Mouse (Mus musculus) liver, embryonic 15.5 days (tissue): ENCODE measurements around the gene Gm20388. TPM values are rescaled to one million over a fixed set of nuclear protein-coding genes. Genes with fewer than 3 reads are reported as not detected.

ENCODE experiments used
- ATAC-seq: fragments of 200-750 bp; cut with Nextera tagmentation; 2 replicates; pipeline ENCODE4 v1.8.0; 2017; ENCODE audit warnings: moderate number of reproducible peaks, mild to moderate bottlenecking, moderate library complexity; ENCODE audit not compliant: insufficient read depth
- H3K27ac ChIP-seq: fragments of 300-500 bp; sonication (generic); replicated peaks from 2 replicates; pipeline ENCODE4 v1.5.1; 2015; ENCODE audit warnings: mild to moderate bottlenecking, inconsistent platforms
- H3K27me3 ChIP-seq: fragments of 300-500 bp; sonication (generic); 2 replicates; pipeline ENCODE4 v1.6.1; 2015; ENCODE audit warnings: mild to moderate bottlenecking, inconsistent platforms
- H3K36me3 ChIP-seq: fragments of 300-500 bp; sonication (generic); replicated peaks from 2 replicates; pipeline ENCODE4 v1.6.1; 2015; ENCODE audit warnings: moderate library complexity, mild to moderate bottlenecking, inconsistent platforms
- H3K4me1 ChIP-seq: fragments of 300-500 bp; sonication (generic); replicated peaks from 2 replicates; pipeline ENCODE4 v1.6.1; 2015; ENCODE audit warnings: inconsistent platforms
- H3K4me2 ChIP-seq: fragments of 300-500 bp; sonication (generic); 2 replicates; pipeline ENCODE4 v1.6.1; 2015; ENCODE audit warnings: moderate library complexity, mild to moderate bottlenecking, inconsistent platforms
- H3K4me3 ChIP-seq: fragments of 300-500 bp; sonication (generic); replicated peaks from 2 replicates; pipeline ENCODE4 v1.5.1; 2015; ENCODE audit warnings: mild to moderate bottlenecking, inconsistent platforms
- H3K9ac ChIP-seq: fragments of 300-500 bp; sonication (generic); 2 replicates; pipeline ENCODE4 v1.6.1; 2015; ENCODE audit warnings: moderate library complexity, mild to moderate bottlenecking, inconsistent platforms
- H3K9me3 ChIP-seq: fragments of 300-500 bp; sonication (generic); replicated peaks from 2 replicates; pipeline ENCODE4 v1.6.1; 2016; ENCODE audit warnings: inconsistent platforms
- WGBS: fragments of 180-500 bp; shearing (Covaris S2); methylation state at CpG from one replicate; pipeline ENCODE4 v1.1.7; 2015; ENCODE audit warnings: mixed read lengths; ENCODE audit not compliant: insufficient replicate concordance; 5-methylcytosine and 5-hydroxymethylcytosine counted together
- polyA plus RNA-seq: library from polyadenylated mRNA; unstranded; fragments of >200 nt; fragmentation: Nextera tagmentation; extraction: Ambion mirVana; gene quantifications from 2 replicates; pipeline ENCODE4 v1.2.1, GENCODE M21; 2015

Gene Gm20388
- polyA plus RNA-seq, 1 experiment from 2014 or later, result not detected

GRCm38 (mm10) chr8:121107668-121108656 lies 1197.3 kb downstream of the Gm20388 start, which contains the start of gene Mthfsd:
Gene Mthfsd (minus strand): TSS chr8:121108392.
- peaks cover 21% of the 10 kb centered on the region; the same call in 1 of the 2 replicates for H3K36me3 ChIP-seq
- peak within 1 kb of the TSS; percentile 71 for H3K9ac ChIP-seq
- 1% methylated on average over 75 of the region's 75 CpGs for WGBS
- peak; percentile 91 for ATAC-seq
- H3K4me3 ChIP-seq, result peak within 1 kb of the TSS; percentile 82
- no peaks in the 10 kb centered on the region for H3K9me3 ChIP-seq
- peak within 1 kb of the TSS; percentile 86 for H3K4me2 ChIP-seq
- peaks cover 23% of the 10 kb centered on the region for H3K4me1 ChIP-seq
- peaks cover 21% of the 10 kb centered on the region for H3K27me3 ChIP-seq
- H3K27ac ChIP-seq, result peak within 1 kb of the TSS; percentile 61

DNA sequence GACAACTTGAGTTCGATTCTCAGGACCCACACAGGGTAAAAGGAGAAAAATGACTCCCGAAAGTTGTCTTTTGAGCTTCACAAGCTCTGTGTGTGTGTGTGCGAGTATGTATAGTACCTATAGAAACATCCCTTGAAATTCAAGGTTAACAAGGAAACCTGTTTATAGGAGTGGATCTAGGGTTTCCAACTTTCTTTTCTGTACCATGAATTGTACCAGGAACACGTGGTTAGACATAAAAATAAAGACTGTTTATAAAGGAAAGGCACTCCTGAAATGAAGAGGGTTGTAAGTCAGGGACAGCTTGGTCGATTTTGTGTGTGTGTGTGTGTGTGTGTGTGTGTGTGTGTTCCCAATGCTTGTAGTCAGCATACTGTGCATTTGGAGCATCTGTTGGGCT lies 1198.0 kb downstream of the Gm20388 start:
- Histone ChIP-seq H3K27me3 (peaks cover 28% of the 10 kb centered on the region), H3K9me3 (no peaks in the 10 kb centered on the region), H3K4me2 (peak overlapping the region; percentile 86), H3K9ac (peak overlapping the region; percentile 71), H3K27ac (no peak overlapping the region), H3K4me1 (peaks cover 25% of the 10 kb centered on the region), H3K4me3 (peak overlapping the region; percentile 82), H3K36me3 (peaks cover 14% of the 10 kb centered on the region; the same call in 1 of the 2 replicates)
- ATAC-seq, result no peak
- WGBS, result 6% methylated on average over 5 of the region's 5 CpGs

- peaks cover 55% of the 10 kb centered on the region for H3K27me3 ChIP-seq
- WGBS, result 18% methylated on average over 7 of the region's 7 CpGs
- no peak overlapping the region for H3K9ac ChIP-seq
- H3K4me2 ChIP-seq, result no peak overlapping the region
- no peaks in the 10 kb centered on the region for H3K9me3 ChIP-seq
- H3K36me3 ChIP-seq, result no peaks in the 10 kb centered on the region
- ATAC-seq, result no peak
- no peak overlapping the region for H3K4me3 ChIP-seq
- no peak overlapping the region for H3K27ac ChIP-seq
- peaks cover 26% of the 10 kb centered on the region for H3K4me1 ChIP-seq
Observed at GRCm38 (mm10) chr8:121111145-121111907, 1200.7 kb downstream of the Gm20388 start.

DNA sequence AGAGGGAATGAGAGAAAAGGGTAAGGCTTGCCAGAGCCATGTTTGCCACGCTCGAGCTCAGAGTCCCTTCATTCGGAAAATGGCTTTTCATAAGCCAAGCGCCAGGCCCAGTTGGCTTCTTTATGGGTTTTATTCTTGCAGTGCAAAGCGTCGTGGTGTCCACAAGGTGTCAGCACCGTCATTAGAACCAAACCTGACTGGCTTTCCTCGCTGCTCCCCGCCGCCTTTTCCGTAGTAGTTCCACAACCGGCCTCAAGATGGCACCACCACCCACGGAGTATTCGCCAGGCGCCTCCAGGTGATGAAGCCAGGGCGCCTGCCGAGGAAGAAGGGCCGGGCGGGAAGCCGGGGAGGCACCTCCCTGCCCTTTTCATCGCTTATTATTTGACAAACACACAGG lies 1202.6 kb downstream of the Gm20388 start:
- no peak overlapping the region for H3K27ac ChIP-seq
- H3K4me2 ChIP-seq, result no peak overlapping the region; the same call in 1 of the 2 replicates
- H3K4me1 ChIP-seq, result peaks cover 16% of the 10 kb centered on the region
- H3K9ac ChIP-seq, result no peak overlapping the region
- H3K9me3 ChIP-seq, result no peaks in the 10 kb centered on the region
- ATAC-seq, result peak; percentile 31; the same call in 1 of the 2 replicates
- H3K4me3 ChIP-seq, result no peak overlapping the region
- H3K27me3 ChIP-seq, result peaks cover 74% of the 10 kb centered on the region
- under 1% methylated on average over 21 of the region's 21 CpGs for WGBS
- H3K36me3 ChIP-seq, result no peaks in the 10 kb centered on the region

GRCm38 (mm10) chr8:121115136-121115535 lies 1204.5 kb downstream of the Gm20388 start:
- no peaks in the 10 kb centered on the region for H3K36me3 ChIP-seq
- peaks cover 8% of the 10 kb centered on the region for H3K4me1 ChIP-seq
- no peak overlapping the region for H3K27ac ChIP-seq
- no peak overlapping the region for H3K4me3 ChIP-seq
- ATAC-seq, result no peak
- no peak overlapping the region for H3K9ac ChIP-seq
- no peak overlapping the region for H3K4me2 ChIP-seq
- H3K27me3 ChIP-seq, result peaks cover 92% of the 10 kb centered on the region
- no peaks in the 10 kb centered on the region for H3K9me3 ChIP-seq
- WGBS, result 2% methylated on average over 25 of the region's 25 CpGs

GRCm38 (mm10) chr8:121115948-121116347 lies 1205.3 kb downstream of the Gm20388 start, which contains the start of gene Foxc2:
Gene Foxc2 (plus strand): TSS chr8:121116171.
- Histone ChIP-seq H3K9ac (no peak within 1 kb of the TSS), H3K4me3 (peak within 1 kb of the TSS; percentile 46), H3K4me2 (peak within 1 kb of the TSS; percentile 62), H3K27ac (no peak within 1 kb of the TSS), H3K4me1 (peaks cover 8% of the 10 kb centered on the region), H3K36me3 (no peaks in the 10 kb centered on the region), H3K9me3 (no peaks in the 10 kb centered on the region), H3K27me3 (peaks cover 96% of the 10 kb centered on the region)
- WGBS, result 2% methylated on average over 25 of the region's 25 CpGs
- 0 out of 2 replicates have a peak, but pooled peaks have one; percentile 22 for ATAC-seq

GRCm38 (mm10) chr8:121116591-121117185 lies 1206.0 kb downstream of the Gm20388 start:
- Histone ChIP-seq H3K27me3 (peaks cover 100% of the 10 kb centered on the region), H3K9ac (no peak overlapping the region), H3K4me1 (peaks cover 8% of the 10 kb centered on the region), H3K36me3 (no peaks in the 10 kb centered on the region), H3K4me3 (peak overlapping the region; percentile 46), H3K27ac (no peak overlapping the region), H3K4me2 (peak overlapping the region; percentile 62), H3K9me3 (no peaks in the 10 kb centered on the region)
- 0 out of 2 replicates have a peak, but pooled peaks have one; percentile 17 for ATAC-seq
- WGBS, result 1% methylated on average over 55 of the region's 55 CpGs

- Histone ChIP-seq H3K27ac (no peak overlapping the region), H3K9ac (no peak overlapping the region), H3K4me3 (peak overlapping the region; percentile 46; the same call in 1 of the 2 replicates), H3K27me3 (peaks cover 100% of the 10 kb centered on the region), H3K36me3 (no peaks in the 10 kb centered on the region), H3K4me1 (peaks cover 8% of the 10 kb centered on the region), H3K9me3 (no peaks in the 10 kb centered on the region), H3K4me2 (no peak overlapping the region)
- no peak for ATAC-seq
- 2% methylated on average over 62 of the region's 62 CpGs for WGBS
Observed at GRCm38 (mm10) chr8:121117186-121117651, 1206.6 kb downstream of the Gm20388 start.

- Histone ChIP-seq H3K27me3 (peaks cover 100% of the 10 kb centered on the region), H3K36me3 (no peaks in the 10 kb centered on the region), H3K4me2 (no peak overlapping the region), H3K4me1 (peaks cover 8% of the 10 kb centered on the region), H3K27ac (no peak overlapping the region), H3K9me3 (no peaks in the 10 kb centered on the region), H3K4me3 (no peak overlapping the region), H3K9ac (no peak overlapping the region)
- no peak for ATAC-seq
- 1% methylated on average over 28 of the region's 28 CpGs for WGBS
Observed at GRCm38 (mm10) chr8:121117906-121118305, 1207.3 kb downstream of the Gm20388 start.

DNA sequence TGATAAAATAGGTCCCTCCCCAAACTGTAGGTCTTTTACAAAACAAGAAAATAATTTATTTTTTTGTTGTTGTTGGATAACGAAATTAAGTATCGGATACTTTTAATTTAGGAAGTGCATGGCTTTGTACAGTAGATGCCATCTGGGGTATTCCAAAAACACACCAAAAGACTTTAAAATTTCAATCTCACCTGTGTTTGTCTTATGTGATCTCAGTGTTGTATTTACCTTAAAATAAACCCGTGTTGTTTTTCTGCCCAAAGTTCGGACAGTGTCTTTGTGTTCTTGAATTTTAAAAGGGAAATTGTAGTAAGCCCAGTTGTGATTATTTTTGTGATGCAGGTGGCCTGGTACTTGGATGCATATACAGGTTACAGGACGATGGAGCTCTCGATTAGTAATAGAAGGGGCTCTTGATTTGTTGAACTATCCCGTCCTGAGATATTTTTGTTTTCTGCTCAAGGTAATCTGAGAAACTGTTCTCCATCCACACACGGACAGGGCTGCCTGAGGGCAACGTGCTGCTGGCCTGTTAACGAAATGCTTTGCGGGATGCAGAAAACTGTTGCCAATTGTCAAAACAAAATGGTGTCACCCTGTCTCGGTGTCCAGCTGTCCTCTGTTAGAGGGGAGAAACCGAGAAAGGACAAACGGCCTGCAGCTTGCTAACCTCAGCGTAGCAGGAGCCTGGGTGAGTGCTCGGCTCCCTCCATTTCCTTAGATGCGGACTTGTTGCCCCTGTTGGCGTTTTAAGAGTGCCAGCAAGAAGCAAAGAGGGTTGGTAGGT lies 1208.2 kb downstream of the Gm20388 start:
- no peaks in the 10 kb centered on the region for H3K9me3 ChIP-seq
- no peak overlapping the region for H3K4me3 ChIP-seq
- H3K4me2 ChIP-seq, result no peak overlapping the region
- WGBS, result 6% methylated on average over 18 of the region's 18 CpGs
- peaks cover 6% of the 10 kb centered on the region for H3K4me1 ChIP-seq
- H3K36me3 ChIP-seq, result no peaks in the 10 kb centered on the region
- no peak overlapping the region for H3K9ac ChIP-seq
- H3K27ac ChIP-seq, result no peak overlapping the region
- ATAC-seq, result no peak
- peaks cover 100% of the 10 kb centered on the region for H3K27me3 ChIP-seq
